Mouse (Mus musculus) kidney, adult 2 months (tissue): ENCODE measurements around the gene Proser3.

Experiments
- CTCF ChIP-seq: fragments of 200-500 bp; conservative IDR thresholded peaks from 2 replicates; pipeline ENCODE4 v1.5.1; 2011; ENCODE audit warnings: low read depth, mild to moderate bottlenecking, control low read depth, low read length, moderate library complexity, mixed read lengths; ENCODE audit not compliant: insufficient read depth, insufficient read length
- POLR2A ChIP-seq: fragments of 200-500 bp; IDR thresholded peaks from one replicate; pipeline ENCODE4 v1.6.1; 2011; ENCODE audit warnings: low read depth, low read length, control low read depth

GRCm38 (mm10) chr7:30585170-30585569, 33.1 kb upstream of the Proser3 start:
- TF ChIP-seq POLR2A (no peak), CTCF (no peak)
